Mouse (Mus musculus): Measurements from ENCODE around the gene Kcnj10. TPM values are rescaled to one million over a fixed set of nuclear protein-coding genes. Genes with fewer than 3 reads are reported as not detected.

Gene Kcnj10
- polyA plus RNA-seq, 1 experiment = 93.5 TPM

DNA sequence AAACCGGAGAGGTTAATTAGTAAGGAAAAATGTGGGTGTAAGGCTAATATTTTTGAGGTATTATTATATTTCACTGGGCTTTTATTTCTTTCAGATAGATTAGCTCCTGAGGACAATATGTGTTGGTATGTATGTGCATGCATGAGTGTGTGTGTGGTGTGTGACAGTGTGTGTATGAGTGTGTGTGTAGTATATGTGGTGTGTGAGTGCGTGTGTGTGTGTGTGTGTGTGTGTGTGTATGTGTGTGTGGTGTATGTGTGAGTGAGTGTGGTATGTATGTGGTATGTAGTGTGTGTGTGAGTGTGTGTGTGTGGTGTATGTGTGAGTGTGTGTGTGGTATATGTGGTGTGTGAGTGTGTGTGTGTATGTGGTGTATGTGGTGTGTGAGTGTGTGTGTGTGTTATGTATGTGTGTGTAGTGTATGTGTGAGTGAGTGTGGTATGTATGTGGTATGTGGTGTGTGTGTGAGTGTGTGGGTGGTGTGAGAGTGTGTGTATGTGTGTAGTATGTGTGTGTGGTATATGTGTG lies 51.7 kb downstream of the Kcnj10 start:
- Histone ChIP-seq H3K27ac (ENCODE audit: insufficient read depth, low read depth, low read length) (no peak overlapping the region), H3K4me1 (ENCODE audit: control insufficient read depth, insufficient read depth, low read length) (peaks cover 8% of the 10 kb centered on the region), H3K4me3 (ENCODE audit: insufficient read depth, low read depth, low read length) (no peak overlapping the region)
- no peak for TF ChIP-seq CTCF (IDR thresholded peaks at IDR 0.05; ENCODE audit: insufficient read depth, low read depth, low read length)
- WGBS = 55% methylated on average over 2 of the region's 2 CpGs

DNA sequence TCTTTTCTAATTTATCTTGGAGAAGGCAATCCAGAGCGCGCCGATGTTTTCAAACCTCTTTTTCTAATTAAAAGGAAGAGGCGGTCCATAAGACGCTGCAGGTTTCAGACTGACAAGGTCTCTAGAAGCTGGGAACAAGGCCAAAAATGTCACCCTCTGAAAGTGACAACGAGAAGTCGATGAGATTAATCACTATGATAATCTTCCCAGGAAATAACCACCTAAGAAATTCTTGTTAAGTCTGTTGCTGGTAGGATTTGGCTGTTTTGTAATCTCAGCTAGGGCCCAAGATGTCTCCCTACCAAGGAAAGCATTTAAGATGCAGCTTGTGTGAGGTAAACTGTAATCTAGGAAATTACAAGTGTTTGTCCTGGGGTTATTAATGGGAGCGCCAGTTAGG lies 52.7 kb downstream of the Kcnj10 start:
- TF ChIP-seq CTCF (IDR thresholded peaks at IDR 0.05; ENCODE audit: insufficient read depth, low read depth, low read length) (no peak), POLR2A (IDR thresholded peaks at IDR 0.05; ENCODE audit: insufficient read depth, low read depth, low read length) (no peak)
- Histone ChIP-seq H3K4me3 (ENCODE audit: insufficient read depth, low read depth, low read length) (no peak overlapping the region), H3K27ac (ENCODE audit: insufficient read depth, low read depth, low read length) (no peak overlapping the region), H3K4me1 (ENCODE audit: control insufficient read depth, insufficient read depth, low read length) (peaks cover 8% of the 10 kb centered on the region)
- WGBS = 32% methylated on average over 8 of the region's 8 CpGs

DNA sequence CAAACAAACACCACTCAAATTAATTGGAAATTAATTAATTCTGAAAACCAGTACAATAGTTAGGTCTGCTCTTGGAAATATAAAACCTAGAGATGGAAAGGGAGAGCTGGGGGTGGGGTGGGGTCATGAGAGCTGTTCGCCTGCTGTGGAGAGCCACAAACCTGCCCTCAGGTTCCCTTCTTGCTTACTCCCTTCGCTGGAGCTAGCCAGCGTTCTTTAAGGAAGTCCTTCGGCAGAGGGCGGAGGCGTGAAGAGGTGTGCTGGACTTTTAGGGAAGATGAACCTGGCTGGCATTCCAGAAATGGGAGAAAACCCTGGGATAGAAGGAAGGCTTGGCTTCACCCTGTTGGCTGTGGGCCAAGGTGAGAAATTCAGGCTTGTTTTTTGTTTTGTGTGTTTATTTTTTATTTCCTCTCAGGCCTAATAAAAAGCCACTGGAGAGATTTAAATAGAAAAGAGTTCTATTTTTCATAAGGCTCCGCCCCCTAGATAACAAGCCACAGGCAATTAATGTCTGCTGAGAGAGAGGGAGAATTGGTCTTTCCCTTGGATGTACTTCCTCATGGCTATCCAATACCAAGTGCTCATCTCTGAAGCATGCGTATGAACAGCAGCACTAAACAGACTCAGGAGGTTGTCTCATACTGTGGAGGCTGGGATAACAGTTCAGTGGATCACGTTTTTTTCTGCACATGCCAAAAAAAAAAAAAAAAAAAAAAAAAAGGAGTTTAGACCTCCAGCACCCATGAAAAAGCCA lies 56.2 kb downstream of the Kcnj10 start:
- H3K4me1 ChIP-seq (ENCODE audit: control insufficient read depth, insufficient read depth, low read length) = peaks cover 6% of the 10 kb centered on the region
- H3K4me3 ChIP-seq (ENCODE audit: insufficient read depth, low read depth, low read length) = no peak overlapping the region
- TF ChIP-seq POLR2A (IDR thresholded peaks at IDR 0.05; ENCODE audit: insufficient read depth, low read depth, low read length) (no peak), CTCF (IDR thresholded peaks at IDR 0.05; ENCODE audit: insufficient read depth, low read depth, low read length) (no peak)
- H3K27ac ChIP-seq (ENCODE audit: insufficient read depth, low read depth, low read length) = no peak overlapping the region
- WGBS = 66% methylated on average over 9 of the region's 9 CpGs

DNA sequence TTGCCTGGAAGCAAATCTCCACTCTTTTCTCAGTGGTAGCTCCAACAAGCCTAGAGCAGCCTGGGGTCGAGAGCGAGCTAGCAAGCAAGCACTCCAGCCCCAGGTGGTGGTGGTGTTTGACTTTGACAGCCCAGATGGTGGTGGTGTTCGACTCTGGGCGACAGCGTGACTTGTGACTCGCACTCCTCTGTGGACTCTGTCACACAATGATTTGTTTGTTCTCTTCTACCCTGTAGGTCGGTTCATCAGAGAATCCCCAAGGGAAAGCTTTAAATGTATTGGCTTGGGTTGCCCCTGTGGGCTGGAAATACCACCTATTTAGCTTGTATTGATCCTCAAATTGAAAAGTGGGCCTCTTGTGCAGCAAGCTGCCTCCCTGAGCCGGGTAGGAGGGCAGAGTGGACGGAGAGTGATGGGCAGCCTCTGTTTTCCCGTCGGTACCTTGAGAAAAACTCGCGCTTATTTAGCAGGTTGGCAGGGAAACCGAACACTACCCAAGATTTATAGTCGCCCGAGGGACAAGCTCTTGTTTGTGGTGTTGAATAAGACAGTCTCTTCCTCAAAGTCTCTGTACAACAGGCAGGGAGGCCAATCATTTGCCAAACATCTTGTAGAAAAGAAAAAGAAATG lies 65.2 kb downstream of the Kcnj10 start:
- WGBS = 59% methylated on average over 16 of the region's 16 CpGs
- Histone ChIP-seq H3K4me1 (ENCODE audit: control insufficient read depth, insufficient read depth, low read length) (peaks cover 2% of the 10 kb centered on the region; the same call in 1 of the 2 replicates), H3K4me3 (ENCODE audit: insufficient read depth, low read depth, low read length) (no peak overlapping the region), H3K27ac (ENCODE audit: insufficient read depth, low read depth, low read length) (no peak overlapping the region)
- TF ChIP-seq POLR2A (IDR thresholded peaks at IDR 0.05; ENCODE audit: insufficient read depth, low read depth, low read length) (no peak), CTCF (IDR thresholded peaks at IDR 0.05; ENCODE audit: insufficient read depth, low read depth, low read length) (no peak)

DNA sequence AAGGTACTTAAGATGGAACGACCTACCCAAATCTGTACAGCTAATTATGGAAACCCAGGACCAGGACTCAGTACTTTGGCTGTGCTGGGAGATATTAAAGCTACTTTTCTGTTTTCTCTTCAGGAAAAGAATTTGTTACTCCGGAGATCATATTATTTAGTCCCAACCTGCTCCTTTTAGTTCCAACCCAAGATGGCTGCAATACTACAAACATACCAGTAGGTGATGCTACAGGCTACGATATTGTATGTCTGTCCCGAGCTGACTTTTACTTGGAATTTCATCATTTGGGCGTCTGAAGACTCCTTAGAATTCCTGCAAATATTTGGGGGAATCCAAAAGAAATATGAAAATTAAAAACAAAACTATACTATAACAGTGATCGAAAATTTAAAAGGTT lies 68.0 kb downstream of the Kcnj10 start:
- 4% methylated on average over 6 of the region's 6 CpGs for WGBS
- H3K4me3 ChIP-seq (ENCODE audit: insufficient read depth, low read depth, low read length) = no peak overlapping the region
- no peak for TF ChIP-seq POLR2A (IDR thresholded peaks at IDR 0.05; ENCODE audit: insufficient read depth, low read depth, low read length)
- no peak for TF ChIP-seq CTCF (IDR thresholded peaks at IDR 0.05; ENCODE audit: insufficient read depth, low read depth, low read length)

DNA sequence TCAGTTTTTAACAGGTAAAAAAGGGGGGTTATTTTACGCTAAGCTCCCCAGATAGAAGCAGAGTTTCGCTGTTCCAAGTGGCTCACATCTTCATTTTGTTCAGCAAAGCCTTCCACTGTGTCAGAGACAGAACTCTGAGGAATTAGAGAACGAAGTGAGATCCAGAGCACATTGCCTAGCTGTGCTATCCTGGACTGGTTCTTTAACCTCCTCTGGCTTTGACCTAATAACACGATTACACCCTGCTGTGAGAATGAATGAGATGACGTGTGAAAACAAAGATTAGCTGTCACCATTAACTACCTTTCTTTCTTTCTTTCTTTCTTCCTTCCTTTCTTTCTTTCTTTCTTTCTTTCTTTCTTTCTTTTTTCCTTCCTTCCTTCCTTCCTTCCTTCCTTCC lies 68.4 kb downstream of the Kcnj10 start:
- TF ChIP-seq CTCF (IDR thresholded peaks at IDR 0.05; ENCODE audit: insufficient read depth, low read depth, low read length) (no peak), POLR2A (IDR thresholded peaks at IDR 0.05; ENCODE audit: insufficient read depth, low read depth, low read length) (no peak)
- 14% methylated on average over 5 of the region's 5 CpGs for WGBS
- Histone ChIP-seq H3K4me1 (ENCODE audit: control insufficient read depth, insufficient read depth, low read length) (peaks cover 5% of the 10 kb centered on the region), H3K4me3 (ENCODE audit: insufficient read depth, low read depth, low read length) (no peak overlapping the region), H3K27ac (ENCODE audit: insufficient read depth, low read depth, low read length) (no peak overlapping the region)

More for the DNA sequence above, 68.0 kb downstream of the Kcnj10 start:
- H3K27ac ChIP-seq (ENCODE audit: insufficient read depth, low read depth, low read length) = no peak overlapping the region
- peaks cover 5% of the 10 kb centered on the region for H3K4me1 ChIP-seq (ENCODE audit: control insufficient read depth, insufficient read depth, low read length)

DNA sequence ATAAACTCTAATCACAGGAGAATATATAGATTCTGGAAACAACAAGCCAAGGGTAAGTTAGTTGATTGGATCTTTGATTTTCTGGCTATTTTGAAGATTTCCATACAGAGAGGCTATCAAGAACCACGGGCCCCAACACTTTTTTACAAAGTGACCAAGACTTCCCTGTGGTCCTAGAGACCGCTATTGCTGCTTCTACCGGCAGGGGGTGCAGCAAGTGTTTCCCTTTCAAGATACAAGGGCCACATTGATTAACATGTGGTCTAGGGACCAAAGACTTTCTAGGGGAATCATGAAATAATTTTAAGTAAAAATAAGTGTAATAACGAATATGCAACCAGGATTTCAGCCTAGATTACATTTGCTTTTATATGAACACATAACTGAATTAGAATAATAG lies 69.8 kb downstream of the Kcnj10 start:
- no peak overlapping the region for H3K4me3 ChIP-seq (ENCODE audit: insufficient read depth, low read depth, low read length)
- TF ChIP-seq POLR2A (IDR thresholded peaks at IDR 0.05; ENCODE audit: insufficient read depth, low read depth, low read length) = no peak
- no peak for TF ChIP-seq CTCF (IDR thresholded peaks at IDR 0.05; ENCODE audit: insufficient read depth, low read depth, low read length)
- peaks cover 5% of the 10 kb centered on the region for H3K4me1 ChIP-seq (ENCODE audit: control insufficient read depth, insufficient read depth, low read length)
- WGBS = 15% methylated on average over 4 of the region's 4 CpGs
- H3K27ac ChIP-seq (ENCODE audit: insufficient read depth, low read depth, low read length) = no peak overlapping the region

DNA sequence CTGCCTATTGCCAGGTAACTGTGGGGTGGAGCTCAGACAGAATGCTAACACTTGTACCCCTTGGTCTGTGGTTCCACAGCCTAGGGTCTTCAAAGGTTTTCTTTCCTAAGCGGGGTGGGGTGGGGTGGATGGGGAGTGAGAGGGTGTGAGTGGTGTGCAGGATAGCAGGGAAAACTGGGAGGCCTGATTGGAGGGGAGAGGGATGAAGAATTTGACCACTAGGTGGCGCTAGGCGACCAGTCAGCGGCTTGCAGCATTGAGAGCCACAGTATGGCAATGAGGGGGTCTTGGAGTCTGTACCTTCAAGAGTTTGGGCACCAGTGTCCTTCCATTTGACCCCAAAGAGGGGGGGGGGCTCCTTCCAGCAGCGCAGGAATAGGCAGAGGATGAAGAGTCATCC lies 71.2 kb downstream of the Kcnj10 start:
- H3K4me3 ChIP-seq (ENCODE audit: insufficient read depth, low read depth, low read length) = no peak overlapping the region
- no peak overlapping the region for H3K27ac ChIP-seq (ENCODE audit: insufficient read depth, low read depth, low read length)
- peaks cover 3% of the 10 kb centered on the region for H3K4me1 ChIP-seq (ENCODE audit: control insufficient read depth, insufficient read depth, low read length)
- TF ChIP-seq POLR2A (IDR thresholded peaks at IDR 0.05; ENCODE audit: insufficient read depth, low read depth, low read length) (no peak), CTCF (IDR thresholded peaks at IDR 0.05; ENCODE audit: insufficient read depth, low read depth, low read length) (peak; percentile 83)
- WGBS = 0% methylated on average over 5 of the region's 5 CpGs

DNA sequence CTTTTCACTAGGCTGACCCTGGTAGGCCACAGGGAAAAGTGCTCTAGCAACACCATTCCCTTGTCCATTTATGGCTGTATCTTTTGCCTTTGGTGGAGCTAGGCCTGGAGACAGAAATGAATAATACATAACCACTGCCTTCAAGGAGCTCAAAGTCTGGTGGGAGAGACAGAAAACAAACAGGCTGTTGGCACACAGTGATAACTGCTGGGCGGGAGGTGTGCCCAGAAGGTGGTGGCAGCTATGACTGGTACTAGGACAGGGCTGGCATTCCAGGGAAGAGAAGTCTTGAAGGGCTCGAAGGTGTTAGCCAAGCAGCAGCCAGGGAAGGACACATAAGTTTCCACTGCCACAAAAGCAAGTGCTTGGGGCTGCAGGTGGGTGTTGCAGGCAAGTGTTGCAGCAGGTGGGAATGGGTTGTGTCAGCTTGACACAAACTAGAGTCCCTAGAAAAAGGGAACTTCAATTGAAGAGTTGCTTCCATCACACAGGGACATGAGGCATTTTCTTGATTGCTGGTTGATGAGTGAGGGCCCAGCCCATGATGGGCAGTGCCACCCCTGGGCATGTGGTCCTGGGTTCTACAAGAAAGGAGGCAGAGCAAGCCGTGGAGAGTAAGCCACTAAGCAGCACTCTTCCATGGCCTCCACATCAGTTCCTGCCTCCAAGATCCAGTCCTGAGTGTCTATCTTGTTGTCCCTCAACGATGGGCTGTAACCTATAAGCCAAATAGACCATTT lies 72.7 kb downstream of the Kcnj10 start:
- TF ChIP-seq POLR2A (IDR thresholded peaks at IDR 0.05; ENCODE audit: insufficient read depth, low read depth, low read length) = no peak
- no peak for TF ChIP-seq CTCF (IDR thresholded peaks at IDR 0.05; ENCODE audit: insufficient read depth, low read depth, low read length)
- 79% methylated on average over 4 of the region's 4 CpGs for WGBS
- Histone ChIP-seq H3K4me1 (ENCODE audit: control insufficient read depth, insufficient read depth, low read length) (peaks cover 3% of the 10 kb centered on the region), H3K27ac (ENCODE audit: insufficient read depth, low read depth, low read length) (no peak overlapping the region), H3K4me3 (ENCODE audit: insufficient read depth, low read depth, low read length) (no peak overlapping the region)
